Mouse (Mus musculus): ENCODE measurements around the gene 1700025C18Rik. TPM values are rescaled to one million over a fixed set of nuclear protein-coding genes. Genes with fewer than 3 reads are reported as not detected.
A peak's percentile ranks its signal among the peaks of the same experiment; 100 is the strongest.

1700025C18Rik gene
- total RNA-seq (2021), result not detected in 2 replicates
- long read RNA-seq, experiment 1, result 0 reads
- long read RNA-seq, experiment 2, result 0 reads

DNA sequence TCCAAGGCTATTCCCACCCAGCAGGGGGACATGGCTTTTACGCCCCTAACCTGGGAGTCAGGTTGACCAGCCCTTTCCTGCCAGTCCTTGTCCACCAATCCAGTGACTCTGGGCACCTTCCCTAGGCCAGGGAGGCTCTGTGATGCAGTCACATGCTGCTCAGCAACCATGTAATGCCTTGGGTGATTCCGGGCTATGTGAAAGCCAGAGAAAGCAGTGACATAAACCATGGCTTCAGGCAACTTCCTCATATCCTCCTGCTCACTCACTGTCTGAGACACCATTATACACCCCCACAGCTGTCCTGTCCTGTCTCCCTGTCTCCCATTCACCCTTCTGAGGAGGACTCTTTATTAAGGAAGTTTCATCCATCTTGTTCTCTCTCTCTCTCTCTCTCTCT is at the start of gene 1700025C18Rik:
Gene 1700025C18Rik, minus strand, starts transcription at position 101 of the 400 bp plus-strand sequence.
- no peak for DNase-seq

DNA sequence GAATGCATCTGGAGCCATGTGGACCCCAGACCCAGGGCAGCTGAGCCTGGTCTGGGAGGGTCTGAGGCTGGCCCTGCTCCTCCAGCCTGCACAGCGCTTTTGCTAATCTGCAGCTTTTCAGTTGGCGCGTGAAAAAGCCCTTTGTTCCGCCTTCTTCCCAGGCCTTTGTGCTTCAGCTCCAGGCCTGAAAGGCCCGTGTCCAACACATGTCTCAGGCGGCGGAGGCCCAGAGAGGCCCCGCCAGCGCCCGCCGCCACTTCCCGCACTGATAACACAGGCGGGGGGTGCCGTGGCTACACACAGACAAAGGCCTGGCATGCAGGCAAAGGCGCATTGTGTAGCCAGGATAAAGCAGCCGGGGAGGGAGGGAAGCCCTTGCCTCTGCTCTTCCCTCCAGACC is 45.5 kb upstream of the 1700025C18Rik start:
- DNase-seq, result peak; percentile 18

DNA sequence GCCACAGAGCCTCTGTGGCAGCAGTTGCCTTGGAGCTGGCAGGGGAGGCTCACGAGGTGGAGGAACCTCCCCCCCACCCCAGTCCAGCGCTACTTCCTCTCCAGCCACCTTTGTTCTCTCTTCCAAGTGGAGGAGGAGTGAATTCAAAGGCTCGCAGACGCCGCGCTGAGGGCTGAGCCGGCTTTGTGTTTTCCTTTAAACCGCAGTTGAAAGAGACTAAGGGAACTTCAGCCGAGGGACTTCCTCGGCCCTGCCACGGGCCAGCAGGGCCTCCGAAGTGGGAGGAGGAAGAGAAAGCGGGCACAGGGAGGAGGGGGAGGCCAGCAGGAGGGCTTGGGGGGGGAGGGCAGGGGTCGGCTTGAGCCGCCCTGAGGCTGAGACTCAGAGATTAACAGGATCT is 43.0 kb upstream of the 1700025C18Rik start:
- DNase-seq, result peak; percentile 33

DNA sequence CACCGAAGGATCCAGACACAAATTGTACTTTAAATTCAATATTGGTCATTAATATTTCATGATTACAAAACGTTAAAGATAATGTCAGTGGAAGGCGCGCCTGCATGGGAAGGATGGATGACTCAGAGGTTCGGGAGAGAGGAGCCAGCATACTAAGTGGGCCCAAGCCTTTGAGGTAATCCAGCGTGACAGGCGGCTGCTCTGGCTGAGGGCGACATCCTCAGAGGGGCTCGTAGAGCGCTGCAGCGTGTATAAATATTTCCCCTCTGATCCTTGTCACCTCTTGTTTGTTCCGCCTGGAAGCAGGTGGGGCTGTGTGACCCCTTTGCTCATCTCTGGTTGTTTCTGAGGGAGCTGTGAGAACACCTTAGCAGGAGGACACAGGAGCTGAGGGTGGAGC is 40.9 kb upstream of the 1700025C18Rik start:
- DNase-seq, result no peak

DNA sequence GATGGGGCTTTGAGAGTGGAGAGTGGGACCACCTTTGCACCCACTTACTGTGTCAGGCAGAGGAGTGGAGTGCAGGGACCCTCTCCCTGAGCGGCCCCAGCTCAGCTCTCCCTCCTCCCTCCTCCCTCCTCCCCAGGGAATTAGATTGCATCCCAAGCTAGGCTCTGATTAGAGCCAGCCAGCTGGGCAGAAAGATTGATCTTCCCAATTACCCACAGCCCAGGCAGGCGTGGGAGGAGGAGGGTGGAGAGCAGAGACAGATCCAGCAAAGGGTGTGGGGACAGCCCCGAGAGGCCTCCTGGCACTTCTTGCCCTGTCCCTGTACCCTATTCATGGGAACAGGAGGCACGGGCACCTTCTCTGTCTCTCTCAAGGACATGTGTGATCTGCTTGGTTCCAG is 38.6 kb upstream of the 1700025C18Rik start:
- no peak for DNase-seq

DNA sequence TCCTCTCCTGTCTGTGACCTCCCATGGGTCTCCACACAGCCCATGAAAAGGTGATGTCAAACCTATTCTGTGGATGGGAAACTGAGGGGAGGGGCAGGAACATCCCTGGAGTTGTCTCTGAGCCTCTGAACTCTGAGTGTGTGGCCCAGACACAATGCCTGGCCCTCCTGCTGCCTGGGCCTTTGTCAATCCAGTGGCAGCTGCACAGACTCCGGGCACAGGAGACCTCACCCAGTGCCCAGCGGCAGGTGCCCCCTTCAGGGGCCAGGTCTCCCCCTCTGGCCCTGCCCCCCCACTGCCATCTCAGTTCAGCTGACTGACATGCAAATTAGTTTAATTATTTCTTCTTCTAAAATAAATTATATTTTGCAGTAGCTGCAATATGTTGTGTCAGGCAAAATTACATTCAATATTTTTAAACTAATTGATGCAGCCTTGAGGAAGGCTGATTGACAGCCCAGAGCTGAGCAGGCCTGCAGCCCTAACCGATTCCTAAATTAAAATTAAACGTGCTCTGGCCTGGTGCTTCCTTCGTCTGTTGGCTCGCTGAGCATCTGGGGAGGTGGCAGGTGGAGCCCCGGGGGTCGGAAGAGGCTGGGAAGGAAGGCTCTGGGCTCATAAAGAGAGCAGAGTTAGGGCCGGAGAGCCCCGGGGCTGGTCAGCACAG is 36.5 kb upstream of the 1700025C18Rik start:
- no peak for DNase-seq

DNA sequence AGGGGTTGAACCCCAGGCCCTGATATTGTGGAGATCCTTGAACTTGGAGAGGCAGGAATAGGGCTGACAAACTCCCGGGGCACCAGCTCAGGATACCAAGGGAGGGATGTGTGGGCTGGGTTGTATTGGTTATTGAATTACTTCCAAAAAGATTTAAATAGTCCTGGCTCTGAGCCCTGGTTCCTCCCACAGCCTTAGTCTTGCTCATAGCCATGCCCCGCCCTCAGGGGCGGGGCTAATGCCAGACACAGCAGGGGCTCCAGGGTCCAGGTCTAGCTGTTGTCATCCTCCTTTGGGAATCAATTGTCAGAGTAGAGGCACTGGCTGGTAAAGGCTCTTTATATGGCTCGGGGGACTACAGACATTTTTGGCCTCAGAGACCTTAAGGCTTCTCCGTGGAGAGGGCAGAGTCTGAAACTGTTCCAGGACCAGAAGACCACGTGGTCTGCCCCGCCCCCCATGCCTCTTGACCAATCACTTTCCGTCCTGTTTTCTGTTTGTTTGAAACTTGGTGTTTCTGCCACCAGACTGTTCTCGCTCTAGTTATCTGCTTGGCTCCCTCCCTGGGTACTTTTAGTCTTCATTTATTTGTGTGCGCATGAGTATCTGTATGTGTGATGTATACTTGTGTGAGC is 30.8 kb upstream of the 1700025C18Rik start:
- no peak for DNase-seq

DNA sequence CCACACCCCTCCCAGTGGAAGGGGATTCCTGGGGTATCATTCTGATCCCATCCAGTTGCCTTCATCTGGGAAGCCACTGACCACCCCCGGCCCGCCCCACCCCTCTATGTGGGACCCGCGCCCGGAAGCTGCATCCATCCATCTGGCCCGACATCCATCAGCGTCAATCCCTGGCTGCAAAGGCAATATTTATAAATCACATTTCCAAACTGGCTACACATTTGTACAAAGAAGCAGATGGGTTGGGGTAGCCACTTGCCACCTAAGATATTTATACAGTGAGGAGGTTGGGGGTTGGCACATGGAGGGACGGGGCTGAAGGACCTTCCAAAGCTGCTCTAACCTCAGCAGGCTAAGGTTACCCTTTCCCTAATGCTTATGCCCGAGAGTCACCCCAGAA is 30.2 kb upstream of the 1700025C18Rik start:
- no peak for DNase-seq

DNA sequence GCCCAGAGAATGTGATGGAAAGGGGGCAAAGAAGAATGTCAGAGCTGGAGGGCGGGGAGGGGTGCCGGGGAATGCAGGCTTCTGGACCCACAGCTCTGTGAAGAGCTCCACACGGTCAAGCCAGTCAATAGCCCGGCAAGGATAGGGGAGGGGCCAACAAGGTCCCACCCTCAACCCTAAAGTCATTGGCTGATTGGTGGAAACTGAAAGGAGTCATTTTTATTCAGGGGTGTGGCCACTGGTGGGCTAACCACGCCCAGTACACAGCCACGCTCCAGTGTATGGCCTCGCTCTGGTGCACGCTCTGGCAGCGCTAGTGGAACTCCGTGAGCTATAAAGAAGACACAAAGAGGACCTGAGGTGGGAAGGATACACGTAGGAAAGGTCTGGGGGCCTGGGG is 23.2 kb upstream of the 1700025C18Rik start:
- DNase-seq, result peak; percentile 33

DNA sequence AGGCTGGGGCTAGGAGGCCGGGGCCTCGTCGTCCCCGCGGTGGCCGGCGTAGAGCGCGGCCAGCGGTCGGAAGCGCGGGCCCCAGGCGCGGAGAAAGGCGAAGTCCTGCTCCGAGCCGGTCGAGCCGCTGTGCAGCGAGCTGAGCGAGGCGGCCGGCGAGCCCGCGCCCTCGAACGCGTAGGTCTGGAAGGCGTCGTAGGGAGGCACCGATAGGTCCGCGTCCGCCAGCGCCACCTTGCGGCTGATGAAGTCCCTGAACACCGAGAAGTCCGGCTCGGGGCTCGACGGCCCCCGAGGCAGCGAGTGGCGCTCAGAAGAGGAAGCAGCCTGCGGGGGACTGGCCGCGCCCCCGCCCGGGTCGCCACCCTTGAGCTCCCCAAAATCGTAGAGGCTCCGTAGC is 21.6 kb upstream of the 1700025C18Rik start:
- DNase-seq, result peak; percentile 94

DNA sequence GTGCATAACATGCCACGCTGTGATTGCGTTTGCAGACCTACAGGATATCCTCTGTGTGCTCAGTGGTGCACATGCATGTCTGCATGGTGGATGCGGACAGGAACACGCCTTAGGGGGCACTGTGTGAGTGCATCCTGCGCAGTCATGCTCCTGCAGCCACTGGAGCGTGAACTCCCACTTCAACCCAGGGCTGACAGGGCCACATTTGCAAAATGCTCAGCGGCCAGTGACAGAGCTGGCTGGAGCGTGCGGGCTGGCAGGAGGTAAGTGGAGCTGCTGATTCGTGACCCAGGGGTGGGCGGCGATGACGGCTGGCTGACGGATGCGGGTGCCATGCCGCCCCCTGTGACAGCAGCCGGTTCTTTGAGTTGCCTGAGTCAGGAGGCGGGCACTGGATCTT is 16.0 kb upstream of the 1700025C18Rik start:
- no peak for DNase-seq

DNA sequence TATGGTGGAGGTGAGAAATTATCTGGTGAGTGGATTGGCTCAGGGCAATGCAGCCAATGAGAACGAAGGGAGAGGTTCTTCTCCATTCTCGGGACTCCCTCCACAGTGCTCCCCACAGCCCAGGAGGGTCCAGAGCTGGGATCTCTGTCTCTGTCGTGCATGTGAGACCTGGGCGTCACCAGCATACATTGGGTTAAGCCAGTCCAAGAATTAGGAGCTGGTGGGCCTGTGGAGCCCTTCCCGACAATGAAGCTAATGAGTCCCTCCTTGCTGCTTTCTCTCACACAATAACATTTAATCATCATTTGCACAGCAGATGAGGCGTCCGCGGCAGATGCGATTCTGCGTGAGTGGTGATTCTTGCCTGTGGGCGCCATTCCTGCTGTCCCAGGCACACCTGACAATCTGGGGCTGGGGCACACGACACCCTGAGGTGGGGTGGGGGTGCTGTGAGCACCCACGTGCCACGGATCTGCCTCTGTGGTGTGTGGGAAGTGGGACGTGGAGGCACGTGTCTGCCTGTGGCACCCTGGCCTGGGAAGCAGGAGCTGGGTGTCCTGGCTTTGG is 15.0 kb upstream of the 1700025C18Rik start:
- DNase-seq, result no peak

DNA sequence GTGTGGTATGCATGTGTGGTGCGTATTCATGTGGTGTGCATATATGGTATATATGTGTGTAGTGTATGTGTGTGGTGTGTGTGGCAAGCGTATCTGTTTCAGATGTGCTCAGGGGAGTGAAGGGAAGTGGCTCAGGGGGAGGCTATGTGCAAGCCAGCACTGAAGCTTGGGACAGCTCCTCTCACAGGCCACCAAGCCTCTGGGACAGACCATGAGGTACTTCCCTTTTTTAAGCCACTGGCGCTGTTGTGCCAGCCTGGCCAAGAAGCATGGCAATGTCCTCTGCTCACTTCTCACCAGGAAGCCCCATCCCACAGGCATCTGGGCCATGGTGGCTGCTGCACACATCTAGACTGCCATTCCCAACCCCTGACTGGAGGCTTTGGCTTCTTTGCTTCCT is 12.4 kb upstream of the 1700025C18Rik start:
- DNase-seq, result no peak

DNA sequence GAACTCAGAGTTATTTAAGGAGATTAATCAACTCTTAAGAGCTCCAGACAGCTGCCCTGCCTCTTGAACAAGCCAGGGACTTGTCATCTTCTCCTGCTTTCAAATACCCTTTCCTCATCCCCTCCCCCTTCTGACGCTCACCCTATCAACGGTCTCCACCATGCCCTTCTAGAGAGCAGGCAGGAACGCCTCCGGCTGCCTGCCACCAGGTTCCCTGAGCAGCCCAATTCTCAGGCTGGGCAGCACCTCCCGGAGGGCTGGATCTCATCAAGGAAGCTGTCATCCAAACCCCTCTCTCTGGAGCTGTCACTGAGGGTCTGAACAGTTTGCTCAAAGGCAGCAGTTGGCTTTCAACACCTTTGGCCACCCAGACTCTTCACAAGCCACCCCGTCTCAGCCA is 10.2 kb upstream of the 1700025C18Rik start:
- DNase-seq, result no peak

DNA sequence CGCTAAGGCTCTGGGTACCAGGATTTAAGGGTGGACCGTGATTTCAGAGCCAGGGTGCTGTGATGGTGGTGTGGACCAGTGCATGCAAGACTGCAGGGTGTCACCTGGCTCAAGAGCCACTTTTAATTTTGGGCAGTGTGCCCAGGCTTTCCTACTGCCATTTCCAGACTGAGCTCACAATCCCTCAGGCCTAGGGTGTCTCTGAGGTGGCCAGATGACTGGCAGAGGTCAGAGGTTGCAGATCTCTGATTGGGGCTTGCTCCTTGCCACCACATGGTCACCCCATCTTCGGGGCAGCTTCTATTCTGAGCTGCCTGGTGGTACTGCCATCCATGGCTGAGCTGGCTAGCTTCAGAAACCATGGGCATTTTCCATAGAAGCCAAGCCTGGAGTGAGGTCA is 8.3 kb upstream of the 1700025C18Rik start:
- DNase-seq, result no peak

DNA sequence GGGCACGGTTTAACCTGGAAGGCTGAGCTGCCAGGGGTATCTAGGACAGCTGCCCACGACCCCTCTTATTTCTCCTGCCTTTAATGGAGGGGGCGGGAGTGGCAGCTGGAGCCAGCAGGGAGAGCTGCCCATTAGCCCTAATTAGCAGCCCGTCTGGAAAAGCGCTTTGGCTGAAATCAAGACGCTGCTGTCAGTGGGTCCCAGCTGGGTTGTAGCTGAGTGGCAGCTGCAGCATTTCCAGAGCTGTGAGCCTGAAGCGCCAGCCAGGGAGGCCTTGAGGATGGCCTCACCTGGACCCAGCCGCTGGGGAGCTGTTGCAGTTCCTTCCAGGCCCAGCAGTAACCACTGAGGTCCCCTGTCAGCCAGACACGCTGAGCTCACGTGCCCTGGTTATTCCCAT is 5.8 kb upstream of the 1700025C18Rik start:
- no peak for DNase-seq

DNA sequence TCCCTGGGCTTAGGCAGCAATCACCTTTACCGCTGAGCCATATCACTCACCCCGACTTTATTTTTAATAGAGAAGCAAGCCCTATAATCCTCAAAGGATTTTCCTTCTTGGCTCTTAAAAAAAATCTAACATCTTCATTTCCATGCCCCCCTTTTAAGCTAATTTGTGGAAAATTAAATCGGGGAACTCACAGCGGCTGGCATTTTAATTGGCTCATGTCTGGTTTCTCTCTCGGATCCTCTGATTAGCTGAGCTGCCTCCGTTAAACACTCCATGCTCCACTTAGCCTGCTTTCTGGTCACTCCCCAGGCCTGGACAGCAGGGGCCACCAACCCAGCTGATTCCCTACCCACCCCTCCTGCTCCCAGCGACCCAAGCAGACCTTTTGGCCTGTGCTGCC is 1.8 kb upstream of the 1700025C18Rik start:
- no peak for DNase-seq

DNA sequence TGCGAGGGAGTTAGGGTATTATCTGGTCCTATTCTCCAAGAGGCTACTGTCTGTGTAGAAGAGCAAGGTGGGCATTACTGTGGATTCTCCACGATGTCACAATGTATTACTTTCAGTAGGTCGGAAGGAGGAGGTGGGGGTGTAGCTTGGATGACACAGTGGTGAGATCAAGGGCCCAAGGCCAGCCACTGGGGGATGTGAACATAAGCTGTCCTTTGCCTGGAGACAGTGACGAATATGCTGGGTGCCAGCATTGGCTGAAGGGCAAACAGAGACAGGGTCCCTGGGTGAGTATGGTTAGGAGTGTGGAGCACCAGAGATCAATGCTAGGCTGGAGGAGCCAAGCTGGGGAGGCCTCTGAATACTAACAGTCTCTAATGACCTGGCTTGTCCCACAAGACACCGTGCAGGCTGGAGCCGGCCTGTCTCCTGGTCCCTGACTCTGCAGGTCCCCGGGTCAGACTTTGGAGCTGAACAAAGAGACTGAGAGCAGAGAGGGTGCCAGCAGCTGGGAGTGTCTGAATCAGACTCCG is 949 bp upstream of the 1700025C18Rik start:
- peak; percentile 86 for DNase-seq

DNA sequence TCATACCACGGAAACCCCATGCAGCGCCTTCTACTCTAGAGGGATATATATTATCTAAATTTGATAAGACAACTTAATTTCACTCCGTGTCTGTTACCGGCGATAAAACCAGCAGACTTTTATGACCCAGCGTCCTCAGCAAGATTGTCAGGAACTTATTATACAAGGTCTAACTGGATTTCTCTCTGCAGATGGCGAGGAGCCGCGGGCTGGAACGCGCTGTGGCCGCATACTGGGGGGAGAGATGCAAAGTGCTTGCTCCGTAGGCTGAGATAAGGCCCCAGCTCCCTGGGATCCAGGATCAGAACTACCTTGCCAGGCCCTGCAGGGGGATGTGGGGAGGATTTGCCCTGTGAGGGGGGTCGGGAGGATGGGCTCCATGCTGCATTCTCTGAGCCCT is 1.1 kb downstream of the 1700025C18Rik start:
- no peak for DNase-seq

DNA sequence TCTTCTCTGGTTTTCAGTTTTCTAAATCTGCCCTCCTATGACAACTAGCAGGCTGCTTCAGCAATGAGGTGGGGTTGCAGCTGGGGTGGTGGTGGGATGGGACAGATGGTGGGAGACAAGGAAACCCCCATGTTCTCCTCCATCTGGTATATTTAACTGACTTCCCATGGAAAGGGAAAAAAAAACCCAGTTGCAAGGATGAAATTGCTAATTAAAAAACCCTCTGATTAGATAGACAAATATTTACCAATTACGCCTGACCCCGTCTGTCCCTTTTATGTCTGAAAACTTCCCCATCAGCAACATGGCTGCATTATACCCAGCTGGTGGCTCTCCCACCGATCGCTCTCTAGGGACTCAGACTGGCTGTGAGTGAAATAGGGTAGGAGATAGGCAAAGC is 3.9 kb downstream of the 1700025C18Rik start:
- DNase-seq, result no peak

DNA sequence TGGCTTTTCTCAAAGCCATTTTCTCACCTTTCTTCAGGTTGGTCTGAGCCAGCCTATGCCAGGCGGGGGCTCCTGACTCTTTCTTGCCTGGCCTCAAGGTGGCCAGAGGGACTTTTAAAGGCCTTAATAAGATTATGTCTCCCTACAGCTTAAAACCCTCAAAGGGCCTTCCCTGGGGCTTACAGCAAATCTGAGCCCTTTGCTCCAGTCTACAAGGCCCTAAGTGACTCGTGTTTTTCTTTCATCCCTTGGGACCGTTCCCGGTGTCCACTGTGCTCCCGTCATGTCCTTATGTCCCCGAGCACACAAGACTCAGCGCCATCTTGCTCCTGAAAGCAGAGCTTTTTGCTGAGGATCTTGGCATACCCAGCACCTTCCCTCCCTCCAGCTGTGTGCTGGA is 9.3 kb downstream of the 1700025C18Rik start:
- DNase-seq, result no peak

DNA sequence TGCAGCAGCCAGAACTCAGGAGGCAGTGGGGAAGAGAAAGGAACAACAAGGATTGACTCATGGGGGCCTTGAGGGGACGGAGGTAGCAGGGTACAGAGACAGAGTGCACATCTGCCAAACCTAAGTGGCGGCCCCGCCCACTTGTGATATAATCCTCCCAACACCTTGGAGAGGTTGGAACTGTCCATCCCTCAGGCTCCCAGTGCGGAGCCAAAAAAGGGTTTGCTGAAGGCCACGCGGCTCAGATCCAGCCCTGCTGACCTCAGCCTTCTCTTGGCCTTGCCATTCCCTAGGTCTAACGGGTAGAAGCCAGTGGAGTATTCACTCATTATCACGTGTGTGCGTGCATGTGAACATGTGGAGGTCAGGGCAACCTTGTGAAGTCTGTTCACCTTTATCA is 9.9 kb downstream of the 1700025C18Rik start:
- peak; percentile 61 for DNase-seq

DNA sequence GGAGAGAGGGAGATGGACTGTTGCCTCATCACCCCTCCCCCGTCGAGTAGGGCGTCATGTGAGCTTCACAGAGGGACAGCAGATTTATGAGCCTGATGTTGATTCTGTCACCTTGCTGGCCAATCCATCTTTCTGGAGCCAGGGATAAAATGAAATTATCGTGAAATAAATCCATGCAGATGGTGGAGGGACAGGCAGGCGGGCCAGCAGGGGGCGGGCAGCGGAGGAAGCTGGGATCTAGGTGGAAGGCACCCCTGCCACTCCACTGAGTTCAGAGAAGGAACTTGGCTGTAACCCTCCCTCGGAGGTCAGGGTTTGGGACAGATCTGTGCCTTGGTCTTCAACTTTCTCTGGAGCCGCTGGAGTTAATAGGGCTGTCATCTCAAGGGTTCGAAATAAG is 11.9 kb downstream of the 1700025C18Rik start:
- DNase-seq, result peak; percentile 75

DNA sequence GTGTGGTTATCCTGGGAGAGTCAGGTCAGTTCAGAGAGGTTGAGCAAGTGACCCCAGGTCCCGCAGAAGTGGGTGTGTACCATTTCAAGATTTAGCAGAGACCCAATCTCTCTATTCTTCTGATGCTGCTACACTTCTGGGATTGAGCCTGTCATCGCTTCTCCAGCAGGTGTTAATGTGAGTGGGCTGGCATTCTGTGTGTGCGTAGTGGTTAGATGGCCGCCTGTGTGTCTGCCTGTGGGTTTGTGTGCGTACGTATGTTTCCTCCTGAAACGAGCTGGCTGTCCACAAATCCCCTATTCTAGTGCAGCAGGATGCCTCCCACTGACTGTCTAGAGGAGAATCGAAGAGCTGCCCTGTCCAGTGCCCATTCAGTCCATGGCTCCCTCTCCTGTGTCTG is 12.5 kb downstream of the 1700025C18Rik start:
- no peak for DNase-seq
